Mouse (Mus musculus) megakaryocyte, embryonic 14.5 days (primary cell): ENCODE data around the gene Wasf1. TPM values are rescaled to one million over a fixed set of nuclear protein-coding genes. Genes with fewer than 3 reads are reported as not detected.

Experiments
- H3K27me3 ChIP-seq: replicated peaks from 2 replicates; pipeline ENCODE3; 2012; ENCODE audit warnings: inconsistent platforms
- H3K36me3 ChIP-seq: replicated peaks from 2 replicates; pipeline ENCODE3; 2012; ENCODE audit warnings: low read length, inconsistent platforms, mixed read lengths
- H3K4me1 ChIP-seq: 2 replicates; pipeline ENCODE4 v1.6.1; 2012; ENCODE audit warnings: inconsistent platforms
- H3K4me3 ChIP-seq: replicated peaks from 2 replicates; pipeline ENCODE3; 2012; ENCODE audit warnings: moderate library complexity, mild to moderate bottlenecking, inconsistent platforms
- H3K9me3 ChIP-seq: 2 replicates; pipeline ENCODE4 v1.6.1; 2012; ENCODE audit warnings: inconsistent platforms
- FLI1 ChIP-seq: IDR thresholded peaks from 2 replicates; pipeline ENCODE4 v1.6.1; 2012; ENCODE audit warnings: low read length, inconsistent platforms, mixed read lengths
- GATA1 ChIP-seq: IDR thresholded peaks from 3 replicates; pipeline ENCODE4 v1.6.1; 2012; ENCODE audit warnings: mixed read lengths, low read length, inconsistent platforms, borderline replicate concordance
- polyA plus RNA-seq: library from polyadenylated mRNA; stranded (reverse); fragments of >175 nt; gene quantifications from 2 replicates; pipeline ENCODE4 v1.2.3, GENCODE M21; 2012; ENCODE audit warnings: low replicate concordance; ENCODE audit not compliant: insufficient read depth

Wasf1 gene
- polyA plus RNA-seq: 1.5 TPM in 1 of 2 replicates, not detected in the other

GRCm38 (mm10) chr10:40882831-40883643, at the start of gene Wasf1, which contains the start of gene Cdc40:
Wasf1 (plus strand) TSS chr10:40883475.
Cdc40 (minus strand) TSS chr10:40883311.
- TF ChIP-seq GATA1 (no peak), FLI1 (no peak)
- Histone ChIP-seq H3K9me3 (no peaks in the 10 kb centered on the region), H3K36me3 (peaks cover 21% of the 10 kb centered on the region), H3K4me3 (peak within 1 kb of the TSS; percentile 98), H3K4me1 (peaks cover 49% of the 10 kb centered on the region), H3K27me3 (peaks cover 19% of the 10 kb centered on the region)

- Histone ChIP-seq H3K4me1 (no peaks in the 10 kb centered on the region), H3K27me3 (no peaks in the 10 kb centered on the region), H3K9me3 (no peaks in the 10 kb centered on the region), H3K36me3 (peaks cover 95% of the 10 kb centered on the region), H3K4me3 (no peak overlapping the region)
- no peak for TF ChIP-seq FLI1
- no peak for TF ChIP-seq GATA1
These were observed 43.2 kb upstream of the Wasf1 start for GRCm38 (mm10) chr10:40840086-40840485.

- Histone ChIP-seq H3K36me3 (peaks cover 96% of the 10 kb centered on the region), H3K27me3 (no peaks in the 10 kb centered on the region), H3K4me1 (peaks cover 4% of the 10 kb centered on the region; the same call in 1 of the 2 replicates), H3K9me3 (no peaks in the 10 kb centered on the region), H3K4me3 (no peak overlapping the region)
- TF ChIP-seq FLI1: no peak
- no peak for TF ChIP-seq GATA1
These were observed 39.4 kb upstream of the Wasf1 start for GRCm38 (mm10) chr10:40843841-40844240.

- H3K36me3 ChIP-seq: peaks cover 98% of the 10 kb centered on the region
- TF ChIP-seq GATA1 (no peak), FLI1 (no peak)
- H3K4me1 ChIP-seq: peaks cover 4% of the 10 kb centered on the region; the same call in 1 of the 2 replicates
- H3K4me3 ChIP-seq: no peak overlapping the region
- H3K27me3 ChIP-seq: no peaks in the 10 kb centered on the region
- no peaks in the 10 kb centered on the region for H3K9me3 ChIP-seq
These were observed 38.7 kb upstream of the Wasf1 start for GRCm38 (mm10) chr10:40844546-40844945.

GRCm38 (mm10) chr10:40845626-40846025, 37.6 kb upstream of the Wasf1 start:
- no peak overlapping the region for H3K4me3 ChIP-seq
- H3K4me1 ChIP-seq: peaks cover 8% of the 10 kb centered on the region
- H3K36me3 ChIP-seq: peaks cover 97% of the 10 kb centered on the region
- no peaks in the 10 kb centered on the region for H3K27me3 ChIP-seq
- H3K9me3 ChIP-seq: no peaks in the 10 kb centered on the region
- no peak for TF ChIP-seq GATA1
- TF ChIP-seq FLI1: no peak

- H3K4me3 ChIP-seq: no peak overlapping the region
- no peak for TF ChIP-seq FLI1
- TF ChIP-seq GATA1: no peak
- peaks cover 91% of the 10 kb centered on the region for H3K36me3 ChIP-seq
These were observed 36.0 kb upstream of the Wasf1 start for GRCm38 (mm10) chr10:40847176-40847874.

GRCm38 (mm10) chr10:40850644-40851043, 32.6 kb upstream of the Wasf1 start:
- H3K9me3 ChIP-seq: no peaks in the 10 kb centered on the region
- no peaks in the 10 kb centered on the region for H3K27me3 ChIP-seq
- no peak for TF ChIP-seq GATA1
- no peak for TF ChIP-seq FLI1
- H3K4me1 ChIP-seq: peaks cover 33% of the 10 kb centered on the region
- H3K4me3 ChIP-seq: no peak overlapping the region
- H3K36me3 ChIP-seq: peaks cover 81% of the 10 kb centered on the region

More at GRCm38 (mm10) chr10:40847176-40847874, 36.0 kb upstream of the Wasf1 start:
- H3K9me3 ChIP-seq: no peaks in the 10 kb centered on the region
- peaks cover 15% of the 10 kb centered on the region for H3K4me1 ChIP-seq
- H3K27me3 ChIP-seq: no peaks in the 10 kb centered on the region

GRCm38 (mm10) chr10:40851138-40851537, 32.1 kb upstream of the Wasf1 start:
- no peaks in the 10 kb centered on the region for H3K9me3 ChIP-seq
- H3K27me3 ChIP-seq: no peaks in the 10 kb centered on the region
- H3K36me3 ChIP-seq: peaks cover 77% of the 10 kb centered on the region
- no peak overlapping the region for H3K4me3 ChIP-seq
- no peak for TF ChIP-seq FLI1
- no peak for TF ChIP-seq GATA1
- H3K4me1 ChIP-seq: peaks cover 38% of the 10 kb centered on the region

GRCm38 (mm10) chr10:40855616-40856015, 27.7 kb upstream of the Wasf1 start:
- Histone ChIP-seq H3K36me3 (peaks cover 53% of the 10 kb centered on the region), H3K27me3 (no peaks in the 10 kb centered on the region), H3K4me3 (no peak overlapping the region), H3K4me1 (peaks cover 40% of the 10 kb centered on the region), H3K9me3 (no peaks in the 10 kb centered on the region)
- TF ChIP-seq FLI1: no peak
- TF ChIP-seq GATA1: no peak

- Histone ChIP-seq H3K36me3 (peaks cover 54% of the 10 kb centered on the region), H3K9me3 (no peaks in the 10 kb centered on the region), H3K4me3 (no peak overlapping the region), H3K27me3 (no peaks in the 10 kb centered on the region), H3K4me1 (peaks cover 33% of the 10 kb centered on the region)
- TF ChIP-seq GATA1 (no peak), FLI1 (no peak)
These were observed 26.6 kb upstream of the Wasf1 start for GRCm38 (mm10) chr10:40856703-40857102.
